Mouse (Mus musculus) ES-E14 (cell line): ENCODE measurements at regions not wholly inside any gene's neighbourhood (a gene's known extent, or its start where the extent isn't known, plus 50 kb on each side); places are given as distances from the start of the nearest gene placed in this dataset.

Experiments
- CHD2 ChIP-seq: IDR thresholded peaks from 2 replicates; pipeline ENCODE4 v1.6.1; 2014; ENCODE audit warnings: mild to moderate bottlenecking, low read depth, low read length, inconsistent platforms
- HCFC1 ChIP-seq: IDR thresholded peaks from 2 replicates; pipeline ENCODE4 v1.6.1; 2012; ENCODE audit warnings: low read length, inconsistent platforms, borderline replicate concordance; ENCODE audit not compliant: insufficient read depth
- MAFK ChIP-seq: IDR thresholded peaks from 2 replicates; pipeline ENCODE4 v1.6.1; 2014; ENCODE audit warnings: mild to moderate bottlenecking, low read depth, low read length, inconsistent platforms; ENCODE audit not compliant: insufficient read depth
- ZC3H11A ChIP-seq: IDR thresholded peaks from 2 replicates; pipeline ENCODE4 v1.6.1; 2012; ENCODE audit warnings: low read depth, mild to moderate bottlenecking, inconsistent platforms, low read length, borderline replicate concordance
- ZNF384 ChIP-seq: IDR thresholded peaks from 2 replicates; pipeline ENCODE4 v1.6.1; 2012; ENCODE audit warnings: low read depth, low read length, inconsistent platforms

DNA sequence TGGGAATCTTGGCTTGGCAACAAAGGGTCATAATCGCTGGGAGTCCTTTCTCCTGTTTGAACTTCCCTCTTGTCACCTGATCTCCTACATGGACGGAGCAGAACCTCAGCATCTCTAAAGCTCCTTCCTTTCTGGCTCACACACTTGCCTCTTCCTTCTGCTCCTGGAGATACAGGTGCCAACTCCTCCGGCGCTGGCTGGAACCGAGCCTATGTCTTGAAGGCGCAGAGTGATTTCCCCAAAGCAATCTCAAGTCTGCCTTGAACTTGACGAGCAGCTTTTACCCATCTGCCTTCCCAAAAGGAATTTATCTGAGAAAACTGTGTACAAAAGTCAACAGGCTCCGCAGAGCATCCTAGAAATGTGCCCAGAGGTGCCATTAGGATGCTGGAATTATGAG lies 108.4 kb upstream of the Sall1 start:
- no peak for TF ChIP-seq CHD2
- no peak for TF ChIP-seq HCFC1
- TF ChIP-seq ZC3H11A = no peak
- TF ChIP-seq MAFK = no peak
- TF ChIP-seq ZNF384 = no peak
